Mouse (Mus musculus) stomach, adult 2 months (tissue): ENCODE results near the gene Lpin2. TPM values are rescaled to one million over a fixed set of nuclear protein-coding genes. Genes with fewer than 3 reads are reported as not detected.

Experiments
- polyA plus RNA-seq: library from polyadenylated mRNA; depleted of rRNA; stranded (reverse); fragments of >200 nt; gene quantifications from 2 replicates; pipeline ENCODE4 v1.2.3, GENCODE M21; 2012; rRNA removed

Gene Lpin2
- 1.7 and 2.6 TPM in 2 replicates for polyA plus RNA-seq

GRCm38 (mm10) chr17:71182211-71182721 lies at the start of gene Lpin2:
Gene Lpin2, plus strand, starts transcription at chr17:71182560.

Other genes starting within 250 kb of the Lpin2 start
- 6.0 and 10.3 TPM in 2 replicates for gene Myom1, start 179.9 kb upstream of the Lpin2 start, polyA plus RNA-seq
- gene Myl12a, start 179.7 kb upstream of the Lpin2 start, polyA plus RNA-seq: 30.2 and 32.2 TPM in 2 replicates
- gene Emilin2, start 129.4 kb downstream of the Lpin2 start, polyA plus RNA-seq: 6.5 and 7.6 TPM in 2 replicates